Mouse (Mus musculus): ENCODE results near the gene Gipc1. TPM values are rescaled to one million over a fixed set of nuclear protein-coding genes. Genes with fewer than 3 reads are reported as not detected.

The Gipc1 gene
- polyA plus RNA-seq (2014; fragmentation: Nextera tagmentation; extraction: Ambion mirVana): 174 and 181 TPM in 2 replicates

GRCm38 (mm10) chr8:83652030-83652743 is at the start of gene Gipc1:
Gene Gipc1 (plus strand): TSS chr8:83652677.
- DNase-seq (ENCODE audit: low spot score): peak; percentile 99
- Histone ChIP-seq H3K9ac (ENCODE audit: low read length) (peak within 1 kb of the TSS; percentile 87), H3K4me2 (ENCODE audit: low read depth) (peak within 1 kb of the TSS; percentile 95), H3K27me3 (ENCODE audit: control insufficient read depth, insufficient read depth, low read length) (no peaks in the 10 kb centered on the region), H3K36me3 (ENCODE audit: control insufficient read depth, insufficient read depth, low read length) (no peaks in the 10 kb centered on the region; the same call in 1 of the 2 replicates), H3K27ac (ENCODE audit: low read depth, low read length) (peak within 1 kb of the TSS; percentile 87), H3K4me1 (ENCODE audit: control insufficient read depth, insufficient read depth, low read length) (peaks cover 10% of the 10 kb centered on the region), H3K9me3 (ENCODE audit: control insufficient read depth, low read length) (no peaks in the 10 kb centered on the region), H3K4me3 (ENCODE audit: low read depth, low read length) (peak within 1 kb of the TSS; percentile 87)
- 5% methylated on average over 50 of the region's 50 CpGs for WGBS
- ATAC-seq (ENCODE audit: insufficient read depth, low FRiP score, low TSS enrichment): peak; percentile 97

GRCm38 (mm10) chr8:83607661-83608397 is 44.6 kb upstream of the Gipc1 start, which contains the start of the genes Tecr and Dnajb1:
Gene Tecr (minus strand): TSS chr8:83607971.
Gene Dnajb1 (plus strand): TSS chr8:83608193.
- Histone ChIP-seq H3K36me3 (ENCODE audit: control insufficient read depth, insufficient read depth, low read length) (peaks cover 13% of the 10 kb centered on the region), H3K4me1 (ENCODE audit: control insufficient read depth, insufficient read depth, low read length) (peaks cover 17% of the 10 kb centered on the region), H3K4me2 (ENCODE audit: low read depth) (peak within 1 kb of the TSS; percentile 70), H3K27me3 (ENCODE audit: control insufficient read depth, insufficient read depth, low read length) (no peaks in the 10 kb centered on the region), H3K4me3 (ENCODE audit: low read depth, low read length) (peak within 1 kb of the TSS; percentile 83), H3K9me3 (ENCODE audit: control insufficient read depth, low read length) (no peaks in the 10 kb centered on the region), H3K27ac (ENCODE audit: low read depth, low read length) (peak within 1 kb of the TSS; percentile 93), H3K9ac (ENCODE audit: low read length) (peak within 1 kb of the TSS; percentile 91)
- ATAC-seq (ENCODE audit: insufficient read depth, low FRiP score, low TSS enrichment) (peak; percentile 96), DNase-seq (ENCODE audit: low spot score) (peak; percentile 100)
- WGBS: under 1% methylated on average over 57 of the region's 69 CpGs

- WGBS: under 1% methylated on average over 51 of the region's 51 CpGs
- H3K36me3 ChIP-seq (ENCODE audit: control insufficient read depth, insufficient read depth, low read length): peaks cover 13% of the 10 kb centered on the region
- peaks cover 17% of the 10 kb centered on the region for H3K4me1 ChIP-seq (ENCODE audit: control insufficient read depth, insufficient read depth, low read length)
These were observed 44.1 kb upstream of the Gipc1 start for GRCm38 (mm10) chr8:83608398-83608829.

GRCm38 (mm10) chr8:83609086-83609485 is 43.4 kb upstream of the Gipc1 start:
- H3K9me3 ChIP-seq (ENCODE audit: control insufficient read depth, low read length): no peaks in the 10 kb centered on the region
- peak overlapping the region; percentile 93; the same call in 1 of the 2 replicates for H3K27ac ChIP-seq (ENCODE audit: low read depth, low read length)
- peaks cover 13% of the 10 kb centered on the region for H3K36me3 ChIP-seq (ENCODE audit: control insufficient read depth, insufficient read depth, low read length)
- DNase-seq (ENCODE audit: low spot score) (no peak), ATAC-seq (ENCODE audit: insufficient read depth, low FRiP score, low TSS enrichment) (no peak)
- peak overlapping the region; percentile 83 for H3K4me3 ChIP-seq (ENCODE audit: low read depth, low read length)
- peak overlapping the region; percentile 91 for H3K9ac ChIP-seq (ENCODE audit: low read length)
- H3K4me2 ChIP-seq (ENCODE audit: low read depth): peak overlapping the region; percentile 70
- H3K4me1 ChIP-seq (ENCODE audit: control insufficient read depth, insufficient read depth, low read length): peaks cover 17% of the 10 kb centered on the region
- 40% methylated on average over 9 of the region's 9 CpGs for WGBS
- H3K27me3 ChIP-seq (ENCODE audit: control insufficient read depth, insufficient read depth, low read length): no peaks in the 10 kb centered on the region

More at GRCm38 (mm10) chr8:83608398-83608829, 44.1 kb upstream of the Gipc1 start:
- H3K4me3 ChIP-seq (ENCODE audit: low read depth, low read length): peak overlapping the region; percentile 83
- peak overlapping the region; percentile 93 for H3K27ac ChIP-seq (ENCODE audit: low read depth, low read length)
- no peaks in the 10 kb centered on the region for H3K27me3 ChIP-seq (ENCODE audit: control insufficient read depth, insufficient read depth, low read length)
- peak; percentile 69 for ATAC-seq (ENCODE audit: insufficient read depth, low FRiP score, low TSS enrichment)
- H3K9me3 ChIP-seq (ENCODE audit: control insufficient read depth, low read length): no peaks in the 10 kb centered on the region
- H3K4me2 ChIP-seq (ENCODE audit: low read depth): peak overlapping the region; percentile 70
- peak overlapping the region; percentile 91 for H3K9ac ChIP-seq (ENCODE audit: low read length)
- DNase-seq (ENCODE audit: low spot score): peak; percentile 81

GRCm38 (mm10) chr8:83609547-83610180 is 42.8 kb upstream of the Gipc1 start:
- 94% methylated on average over 10 of the region's 10 CpGs for WGBS
- Histone ChIP-seq H3K9ac (ENCODE audit: low read length) (peak overlapping the region; percentile 91), H3K9me3 (ENCODE audit: control insufficient read depth, low read length) (no peaks in the 10 kb centered on the region), H3K4me2 (ENCODE audit: low read depth) (peak overlapping the region; percentile 70), H3K4me1 (ENCODE audit: control insufficient read depth, insufficient read depth, low read length) (peaks cover 17% of the 10 kb centered on the region), H3K27ac (ENCODE audit: low read depth, low read length) (no peak overlapping the region), H3K4me3 (ENCODE audit: low read depth, low read length) (peak overlapping the region; percentile 83), H3K36me3 (ENCODE audit: control insufficient read depth, insufficient read depth, low read length) (peaks cover 13% of the 10 kb centered on the region), H3K27me3 (ENCODE audit: control insufficient read depth, insufficient read depth, low read length) (no peaks in the 10 kb centered on the region)
- no peak for DNase-seq (ENCODE audit: low spot score)
- ATAC-seq (ENCODE audit: insufficient read depth, low FRiP score, low TSS enrichment): no peak

GRCm38 (mm10) chr8:83611921-83612320 is 40.6 kb upstream of the Gipc1 start:
- peaks cover 17% of the 10 kb centered on the region for H3K4me1 ChIP-seq (ENCODE audit: control insufficient read depth, insufficient read depth, low read length)
- H3K27ac ChIP-seq (ENCODE audit: low read depth, low read length): no peak overlapping the region
- H3K9me3 ChIP-seq (ENCODE audit: control insufficient read depth, low read length): no peaks in the 10 kb centered on the region
- no peak overlapping the region for H3K4me3 ChIP-seq (ENCODE audit: low read depth, low read length)
- WGBS: 87% methylated on average over 4 of the region's 4 CpGs
- no peak overlapping the region for H3K9ac ChIP-seq (ENCODE audit: low read length)
- no peak for ATAC-seq (ENCODE audit: insufficient read depth, low FRiP score, low TSS enrichment)
- no peak overlapping the region for H3K4me2 ChIP-seq (ENCODE audit: low read depth)
- DNase-seq (ENCODE audit: low spot score): no peak
- no peaks in the 10 kb centered on the region for H3K27me3 ChIP-seq (ENCODE audit: control insufficient read depth, insufficient read depth, low read length)
- H3K36me3 ChIP-seq (ENCODE audit: control insufficient read depth, insufficient read depth, low read length): peaks cover 13% of the 10 kb centered on the region

- Histone ChIP-seq H3K27me3 (ENCODE audit: control insufficient read depth, insufficient read depth, low read length) (no peaks in the 10 kb centered on the region), H3K4me3 (ENCODE audit: low read depth, low read length) (no peak overlapping the region), H3K9ac (ENCODE audit: low read length) (no peak overlapping the region), H3K36me3 (ENCODE audit: control insufficient read depth, insufficient read depth, low read length) (peaks cover 13% of the 10 kb centered on the region), H3K9me3 (ENCODE audit: control insufficient read depth, low read length) (no peaks in the 10 kb centered on the region), H3K27ac (ENCODE audit: low read depth, low read length) (no peak overlapping the region), H3K4me1 (ENCODE audit: control insufficient read depth, insufficient read depth, low read length) (peaks cover 11% of the 10 kb centered on the region), H3K4me2 (ENCODE audit: low read depth) (no peak overlapping the region)
- WGBS: 98% methylated on average over 4 of the region's 4 CpGs
- no peak for DNase-seq (ENCODE audit: low spot score)
- no peak for ATAC-seq (ENCODE audit: insufficient read depth, low FRiP score, low TSS enrichment)
These were observed 38.8 kb upstream of the Gipc1 start for GRCm38 (mm10) chr8:83613695-83614094.

- no peaks in the 10 kb centered on the region for H3K9me3 ChIP-seq (ENCODE audit: control insufficient read depth, low read length)
- H3K36me3 ChIP-seq (ENCODE audit: control insufficient read depth, insufficient read depth, low read length): 0 out of 2 replicates have a peak, but pooled peaks cover 2% of the 10 kb centered on the region
- no peak overlapping the region for H3K27ac ChIP-seq (ENCODE audit: low read depth, low read length)
- H3K27me3 ChIP-seq (ENCODE audit: control insufficient read depth, insufficient read depth, low read length): no peaks in the 10 kb centered on the region
- H3K4me3 ChIP-seq (ENCODE audit: low read depth, low read length): no peak overlapping the region
- DNase-seq (ENCODE audit: low spot score) (no peak), ATAC-seq (ENCODE audit: insufficient read depth, low FRiP score, low TSS enrichment) (no peak)
- H3K9ac ChIP-seq (ENCODE audit: low read length): no peak overlapping the region
- H3K4me2 ChIP-seq (ENCODE audit: low read depth): no peak overlapping the region
- no peaks in the 10 kb centered on the region for H3K4me1 ChIP-seq (ENCODE audit: control insufficient read depth, insufficient read depth, low read length)
These were observed 35.9 kb upstream of the Gipc1 start for GRCm38 (mm10) chr8:83616625-83617024.
